Mouse (Mus musculus): ENCODE results near the gene Gstt2.

The Gstt2 gene

GRCm38 (mm10) chr10:75837248-75837759, at the start of gene Gstt2:
Gene Gstt2, minus strand, starts transcription at chr10:75837424.
- peak; percentile 100 for DNase-seq (ENCODE audit: low read depth, low spot score)

- DNase-seq (ENCODE audit: low read depth, low spot score) = no peak
These were observed 47.5 kb upstream of the Gstt2 start for GRCm38 (mm10) chr10:75884742-75885141.

GRCm38 (mm10) chr10:75883232-75883552, 46.0 kb upstream of the Gstt2 start:
- peak; percentile 95 for DNase-seq (ENCODE audit: low read depth, low spot score)

- DNase-seq (ENCODE audit: low read depth, low spot score) = peak; percentile 85
These were observed 45.4 kb upstream of the Gstt2 start for GRCm38 (mm10) chr10:75882433-75883231.

GRCm38 (mm10) chr10:75881578-75882432, 44.6 kb upstream of the Gstt2 start:
- DNase-seq (ENCODE audit: low read depth, low spot score) = peak; percentile 82

GRCm38 (mm10) chr10:75880771-75881577, 43.8 kb upstream of the Gstt2 start:
- DNase-seq (ENCODE audit: low read depth, low spot score) = no peak

GRCm38 (mm10) chr10:75880351-75880750, 43.1 kb upstream of the Gstt2 start:
- no peak for DNase-seq (ENCODE audit: low read depth, low spot score)

- no peak for DNase-seq (ENCODE audit: low read depth, low spot score)
These were observed 41.6 kb upstream of the Gstt2 start for GRCm38 (mm10) chr10:75878836-75879235.

- no peak for DNase-seq (ENCODE audit: low read depth, low spot score)
These were observed 36.4 kb upstream of the Gstt2 start for GRCm38 (mm10) chr10:75873543-75874170.

GRCm38 (mm10) chr10:75872915-75873542, 35.8 kb upstream of the Gstt2 start:
- DNase-seq (ENCODE audit: low read depth, low spot score) = peak; percentile 99

- DNase-seq (ENCODE audit: low read depth, low spot score) = no peak
These were observed 35.0 kb upstream of the Gstt2 start for GRCm38 (mm10) chr10:75872025-75872914.

GRCm38 (mm10) chr10:75861587-75861986, 24.4 kb upstream of the Gstt2 start:
- no peak for DNase-seq (ENCODE audit: low read depth, low spot score)

- DNase-seq (ENCODE audit: low read depth, low spot score) = no peak
These were observed 23.5 kb upstream of the Gstt2 start for GRCm38 (mm10) chr10:75860746-75861145.

GRCm38 (mm10) chr10:75859786-75860470, 22.7 kb upstream of the Gstt2 start, which contains the start of gene Mif:
Gene Mif, minus strand, starts transcription at chr10:75860240.
- DNase-seq (ENCODE audit: low read depth, low spot score) = peak; percentile 94

GRCm38 (mm10) chr10:75859107-75859746, 22.0 kb upstream of the Gstt2 start:
- DNase-seq (ENCODE audit: low read depth, low spot score) = peak; percentile 60

- no peak for DNase-seq (ENCODE audit: low read depth, low spot score)
These were observed 20.4 kb upstream of the Gstt2 start for GRCm38 (mm10) chr10:75857598-75857997.

- DNase-seq (ENCODE audit: low read depth, low spot score) = no peak
These were observed 19.8 kb upstream of the Gstt2 start for GRCm38 (mm10) chr10:75856976-75857375.

GRCm38 (mm10) chr10:75856155-75856907, 19.1 kb upstream of the Gstt2 start:
- DNase-seq (ENCODE audit: low read depth, low spot score) = no peak

Measured in ES-CJ7 (cell line).